Mouse (Mus musculus) spleen, adult 2 months (tissue): Measurements from ENCODE around the gene Nlrc5.

Experiments
- CTCF ChIP-seq: fragments of 200-500 bp; IDR thresholded peaks from 2 replicates; pipeline ENCODE4 v1.5.1; 2011; ENCODE audit warnings: mild to moderate bottlenecking, inconsistent platforms; ENCODE audit not compliant: insufficient read depth, insufficient read length, insufficient replicate concordance; ENCODE audit errors: extremely low read depth
- POLR2A ChIP-seq: fragments of 200-500 bp; IDR thresholded peaks from 2 replicates; pipeline ENCODE4 v1.6.1; 2011; ENCODE audit warnings: low read depth, low read length, inconsistent platforms

GRCm38 (mm10) chr8:94482051-94482450 lies 47.9 kb downstream of the Nlrc5 start:
- TF ChIP-seq POLR2A = no peak
- no peak for TF ChIP-seq CTCF
